Mouse (Mus musculus) ovary, postnatal 10 days (tissue): ENCODE data around the gene Fam227b.

ENCODE experiments used
- DNase-seq: peaks from one replicate; pipeline ENCODE4 v3.0.0; 2022; ENCODE audit warnings: low spot score

Gene Fam227b

GRCm38 (mm10) chr2:126061037-126061773 is 90.6 kb downstream of the Fam227b start:
- DNase-seq = no peak

- DNase-seq = no peak
Observed at GRCm38 (mm10) chr2:126060595-126060994, 91.2 kb downstream of the Fam227b start.

DNA sequence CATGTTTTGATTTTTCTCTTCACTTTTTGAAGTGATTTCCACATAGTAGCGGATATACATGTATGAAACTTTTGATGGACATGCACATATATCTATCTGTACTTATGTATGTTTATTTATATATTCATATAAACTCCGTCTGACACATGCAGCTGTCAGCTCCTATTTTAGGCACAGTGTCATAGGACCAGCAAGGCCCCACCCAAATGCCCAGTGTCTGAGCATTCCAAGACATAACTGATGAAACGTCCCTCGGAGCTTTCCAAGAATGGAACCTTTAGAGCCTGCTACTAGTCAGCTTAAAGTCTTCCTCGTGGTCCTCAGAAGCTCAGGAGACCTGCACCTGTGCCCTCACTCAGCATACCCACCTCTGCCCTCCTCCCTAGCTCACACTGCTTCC is 98.1 kb downstream of the Fam227b start:
- DNase-seq = no peak

DNA sequence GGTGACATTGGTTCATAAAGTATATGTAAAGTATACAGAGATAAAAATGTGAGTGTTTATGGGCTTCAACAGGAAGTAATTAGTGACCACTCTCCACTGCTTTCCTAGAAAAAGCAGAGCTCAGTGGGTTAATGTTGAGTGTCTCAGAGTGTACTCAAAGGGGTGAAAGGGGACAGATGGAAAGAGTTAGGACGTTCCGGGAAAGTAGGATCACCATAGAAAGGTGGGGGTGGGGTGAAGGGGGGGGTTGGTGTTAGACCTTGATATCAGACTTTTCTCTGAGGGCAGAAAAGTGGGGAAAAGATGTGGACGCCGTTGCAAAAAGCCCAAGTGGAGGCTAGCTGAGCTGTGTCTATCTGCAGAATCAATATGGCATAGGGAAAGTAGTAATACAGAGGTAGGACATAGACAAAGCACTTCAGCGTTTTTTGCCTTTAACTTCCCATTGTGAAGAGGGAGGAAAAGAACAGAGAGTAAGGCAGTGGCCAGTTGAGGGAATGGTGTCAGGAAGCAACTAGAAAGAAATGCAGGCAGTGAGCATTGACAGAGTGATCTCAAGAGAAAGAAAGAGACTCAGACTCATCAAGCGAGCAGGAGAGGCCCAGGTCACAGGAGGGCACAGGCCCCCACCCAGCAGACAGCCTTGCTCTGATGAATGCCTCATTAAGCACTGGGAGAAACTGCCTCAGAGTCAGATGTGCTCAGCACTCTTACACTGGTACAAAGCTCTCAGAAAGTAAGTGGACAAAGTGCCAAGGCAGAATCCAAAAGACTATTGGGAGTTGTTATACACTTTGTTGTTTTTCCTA is 98.9 kb downstream of the Fam227b start:
- DNase-seq = no peak

GRCm38 (mm10) chr2:126045621-126046020 is 106.2 kb downstream of the Fam227b start:
- DNase-seq = no peak

- DNase-seq = no peak
Observed at GRCm38 (mm10) chr2:126042674-126043073, 109.1 kb downstream of the Fam227b start.

DNA sequence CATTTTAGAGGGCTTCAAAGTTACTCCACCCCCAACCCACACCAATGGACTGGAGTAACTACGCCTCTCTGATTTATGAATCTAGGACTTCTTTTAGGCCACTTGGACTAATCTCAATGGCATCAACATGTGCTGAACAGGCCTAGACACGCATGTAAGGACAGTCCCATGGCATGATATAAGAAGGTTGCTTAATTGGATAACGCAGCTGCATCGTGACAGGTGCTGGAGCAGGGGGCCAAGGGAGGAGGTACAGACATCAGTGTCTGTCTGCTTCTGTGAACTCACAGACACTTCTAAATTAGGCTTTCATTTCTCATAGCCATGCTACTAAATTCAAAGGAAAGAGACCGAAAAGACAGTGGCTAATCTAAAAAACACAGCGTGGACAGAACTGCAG is 110.6 kb downstream of the Fam227b start:
- DNase-seq = no peak

GRCm38 (mm10) chr2:126040651-126041050 is 111.2 kb downstream of the Fam227b start:
- DNase-seq = no peak

GRCm38 (mm10) chr2:126039414-126039891 is 112.4 kb downstream of the Fam227b start:
- DNase-seq = no peak

- no peak for DNase-seq
Observed at GRCm38 (mm10) chr2:126038221-126039000, 113.4 kb downstream of the Fam227b start.

DNA sequence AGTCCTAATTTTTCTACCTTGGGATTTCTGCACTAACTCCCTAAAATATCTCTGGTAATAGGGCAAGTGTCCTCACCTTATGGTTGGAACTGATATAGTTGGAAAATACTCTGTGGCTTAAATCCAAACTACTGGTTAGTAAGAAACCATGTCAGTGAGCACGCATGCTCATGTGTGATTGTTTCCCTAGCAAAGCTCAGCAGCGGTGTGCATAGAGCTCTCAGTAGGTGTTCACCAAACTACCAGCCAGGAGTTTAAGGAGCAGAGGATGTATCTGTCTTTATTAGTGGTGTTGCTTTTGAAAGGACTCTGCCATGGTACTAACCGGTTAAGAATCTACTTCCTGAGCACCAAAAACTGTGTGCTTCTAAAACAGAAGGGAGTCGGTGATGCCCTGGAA is 115.7 kb downstream of the Fam227b start:
- DNase-seq = no peak

DNA sequence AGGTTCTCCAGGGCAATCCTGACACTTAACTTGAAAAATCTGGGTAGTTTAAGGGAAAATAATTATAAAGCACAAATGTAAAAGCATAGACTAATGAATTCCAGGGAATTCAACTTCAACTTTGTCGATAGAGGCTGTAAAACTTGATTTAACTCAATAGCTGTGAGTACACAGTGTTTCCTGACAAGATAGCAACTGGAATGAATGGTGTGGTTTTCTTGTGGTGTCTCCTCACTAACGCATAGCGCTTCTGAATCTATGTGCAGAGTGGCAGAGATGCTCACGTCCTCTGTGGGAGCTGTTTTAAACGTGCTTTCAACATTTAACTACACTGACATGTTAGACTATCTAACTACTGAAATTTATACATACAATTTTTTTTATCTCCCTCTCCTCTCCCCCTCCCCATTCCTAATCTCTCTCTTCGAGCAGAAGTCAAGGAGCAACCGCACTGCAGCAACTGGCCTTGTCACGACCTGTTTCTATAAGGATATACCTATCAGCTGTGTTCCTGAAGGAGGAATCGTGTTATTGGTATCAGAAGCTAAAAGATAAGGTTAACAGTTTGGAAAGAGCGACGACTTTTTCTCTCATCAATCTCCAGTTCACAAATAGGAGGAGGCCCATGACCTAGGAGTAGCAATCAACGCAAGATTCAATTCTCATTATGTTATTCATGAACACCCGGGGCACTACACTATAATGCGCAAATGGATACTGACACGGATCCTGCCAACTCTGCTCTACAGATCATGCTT is 116.6 kb downstream of the Fam227b start:
- no peak for DNase-seq

- no peak for DNase-seq
Observed at GRCm38 (mm10) chr2:126034379-126035005, 117.3 kb downstream of the Fam227b start, which contains the start of gene Fgf7. Gene Fgf7, plus strand, starts transcription at chr2:126034658.

DNA sequence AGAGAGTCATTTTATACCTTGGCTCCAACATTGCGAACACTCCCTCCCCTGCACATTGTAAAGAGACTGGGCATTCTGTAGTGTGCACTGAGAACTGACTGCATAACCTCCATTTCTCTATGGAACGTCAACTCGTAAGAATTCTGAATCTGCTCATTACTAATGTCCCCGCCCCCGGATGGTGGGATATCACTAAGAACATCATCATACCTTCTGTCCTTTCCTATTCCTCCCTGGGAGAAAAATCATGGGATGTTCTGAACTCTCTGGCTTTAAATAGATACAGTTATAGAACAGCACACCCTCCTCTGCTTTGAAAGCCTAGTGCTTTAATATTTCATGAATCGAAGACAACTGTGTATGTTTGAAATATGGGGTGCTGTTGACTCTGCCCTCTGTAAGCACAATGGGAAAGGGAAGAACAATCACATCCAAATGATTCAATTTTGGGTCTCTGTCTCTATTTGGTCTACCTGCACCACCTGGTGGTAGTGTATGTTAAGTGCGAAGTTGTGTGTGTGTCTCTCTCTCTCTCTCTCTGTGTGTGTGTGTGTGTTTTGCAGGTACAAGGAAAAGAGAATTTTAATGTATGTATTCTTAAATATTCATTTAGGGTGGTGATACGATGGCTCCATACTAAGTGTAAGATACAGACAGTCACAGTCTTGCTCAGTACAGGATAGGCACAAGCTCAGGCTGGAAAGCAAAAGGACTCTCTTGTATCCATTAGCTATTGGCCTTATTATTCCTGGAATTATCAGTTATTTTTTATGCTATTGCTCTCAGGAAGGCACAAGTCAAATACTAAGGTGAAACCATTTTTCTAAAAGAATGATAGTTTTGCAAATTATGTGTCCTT is 118.5 kb downstream of the Fam227b start:
- no peak for DNase-seq

DNA sequence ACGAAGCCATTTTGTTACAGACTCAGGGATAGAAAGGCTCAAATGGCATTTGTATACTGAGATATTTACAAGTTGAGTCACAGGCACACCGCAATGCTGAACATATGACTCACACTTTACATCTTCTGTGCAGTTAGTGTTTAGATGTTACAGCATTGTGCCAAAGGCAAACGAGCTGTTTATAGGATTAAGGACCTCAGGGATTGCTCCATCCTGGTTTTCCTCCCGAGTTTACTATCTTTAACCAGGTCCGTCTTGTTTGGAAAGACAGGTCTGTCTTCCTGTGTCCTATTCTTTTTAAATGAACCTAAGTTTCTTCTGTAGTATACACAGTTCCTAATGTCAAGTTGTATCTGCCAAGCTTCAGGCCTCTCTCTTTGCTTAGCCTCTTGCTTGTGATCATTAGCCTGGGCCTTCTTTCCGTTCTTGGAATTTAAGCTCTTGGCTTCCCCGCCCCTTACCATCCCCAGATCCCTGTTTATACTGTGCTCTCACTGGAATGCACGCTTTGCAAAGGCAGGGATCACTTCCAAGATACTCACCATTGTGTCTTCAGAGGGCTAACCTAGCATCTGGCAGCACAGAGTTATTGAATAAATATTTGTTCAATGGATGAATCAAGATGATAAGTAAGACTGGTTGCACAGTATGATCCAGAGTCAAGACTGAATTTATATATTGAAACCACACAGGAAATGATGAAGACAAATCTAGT is 120.5 kb downstream of the Fam227b start:
- no peak for DNase-seq

DNA sequence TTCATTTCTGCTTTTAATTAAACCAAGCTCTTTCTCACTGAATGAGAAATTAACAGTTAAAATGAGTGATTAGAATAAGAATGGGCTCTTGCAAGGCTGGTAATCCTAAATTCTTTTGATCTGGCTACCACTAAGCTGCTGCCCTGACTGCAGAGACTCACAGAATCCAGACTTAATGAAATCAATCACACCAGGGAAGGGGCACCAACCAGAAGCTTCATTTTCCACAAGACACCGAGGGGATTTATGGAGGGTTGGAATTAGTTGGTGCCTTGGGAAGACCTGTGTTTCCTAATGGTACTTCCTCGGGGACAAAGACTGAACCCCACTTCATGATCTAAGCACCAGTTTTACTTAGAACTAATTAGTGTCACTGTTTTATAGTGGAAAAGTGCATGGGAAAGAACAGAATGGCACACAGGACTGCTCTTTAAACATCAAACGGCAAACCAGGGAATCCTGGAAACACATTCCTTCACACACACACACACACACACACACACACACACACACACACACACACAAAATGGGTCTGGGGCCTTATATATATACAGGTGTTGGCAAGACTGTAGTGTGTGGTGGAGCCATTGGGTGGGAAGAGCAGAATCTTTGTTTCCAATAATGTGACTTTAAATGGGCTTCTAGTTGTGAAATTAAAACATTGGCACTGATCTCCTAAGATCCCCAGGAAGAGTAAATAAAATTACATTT is 135.9 kb downstream of the Fam227b start:
- no peak for DNase-seq

GRCm38 (mm10) chr2:126014989-126015710 is 136.7 kb downstream of the Fam227b start:
- no peak for DNase-seq

DNA sequence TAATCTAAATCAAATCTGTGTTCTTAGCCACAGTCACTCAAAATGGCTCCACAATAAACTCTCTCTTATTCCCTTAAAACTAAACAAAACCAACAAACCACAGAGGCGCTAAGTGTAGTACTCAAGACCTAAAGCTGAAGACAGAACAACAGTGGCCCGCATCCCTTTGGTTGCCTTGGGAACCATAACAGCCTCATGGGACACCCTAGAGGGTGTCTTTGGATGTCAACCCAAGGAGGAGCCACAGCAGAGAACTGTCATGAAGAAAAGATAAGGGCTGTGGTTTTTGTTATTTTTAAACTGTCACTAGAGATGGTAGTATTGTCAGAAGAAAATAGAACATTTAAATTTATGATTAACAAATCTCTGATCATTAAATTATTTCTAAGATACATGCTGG is 145.1 kb downstream of the Fam227b start:
- no peak for DNase-seq
